Mouse (Mus musculus) embryonic fibroblast, embryonic 13.5 days (primary cell): ENCODE results near the gene Nfib. TPM values are rescaled to one million over a fixed set of nuclear protein-coding genes. Genes with fewer than 3 reads are reported as not detected.
A peak's percentile ranks its signal among the peaks of the same experiment; 100 is the strongest.

Experiments used
- H3K27ac ChIP-seq: 2 replicates; pipeline ENCODE4 v1.5.1; 2012; ENCODE audit warnings: low read length, control low read depth, inconsistent platforms; ENCODE audit not compliant: insufficient read depth
- H3K4me1 ChIP-seq: 2 replicates; pipeline ENCODE4 v1.6.1; 2011; ENCODE audit warnings: low read length; ENCODE audit not compliant: control insufficient read depth, insufficient read depth
- H3K4me3 ChIP-seq: 2 replicates; pipeline ENCODE4 v1.5.1; 2011; ENCODE audit warnings: mild to moderate bottlenecking, control low read depth, low read length; ENCODE audit not compliant: insufficient read depth
- CTCF ChIP-seq: IDR thresholded peaks from 2 replicates; pipeline ENCODE4 v1.5.1; 2011; ENCODE audit warnings: mild to moderate bottlenecking, control low read depth, low read length, moderate library complexity, borderline replicate concordance; ENCODE audit not compliant: insufficient read depth
- POLR2A ChIP-seq: IDR thresholded peaks from 2 replicates; pipeline ENCODE4 v1.6.1; 2011; ENCODE audit warnings: low read depth, mild to moderate bottlenecking, control low read depth, low read length, moderate library complexity
- polyA plus RNA-seq: library from polyadenylated mRNA; stranded (reverse); fragments of >200 nt; gene quantifications from 2 replicates; pipeline ENCODE4 v1.2.4, GENCODE M21; 2011; ENCODE audit warnings: low read depth; ENCODE audit not compliant: missing spikeins, insufficient read length

The Nfib gene
- polyA plus RNA-seq, 1 experiment = 69.5 TPM

DNA sequence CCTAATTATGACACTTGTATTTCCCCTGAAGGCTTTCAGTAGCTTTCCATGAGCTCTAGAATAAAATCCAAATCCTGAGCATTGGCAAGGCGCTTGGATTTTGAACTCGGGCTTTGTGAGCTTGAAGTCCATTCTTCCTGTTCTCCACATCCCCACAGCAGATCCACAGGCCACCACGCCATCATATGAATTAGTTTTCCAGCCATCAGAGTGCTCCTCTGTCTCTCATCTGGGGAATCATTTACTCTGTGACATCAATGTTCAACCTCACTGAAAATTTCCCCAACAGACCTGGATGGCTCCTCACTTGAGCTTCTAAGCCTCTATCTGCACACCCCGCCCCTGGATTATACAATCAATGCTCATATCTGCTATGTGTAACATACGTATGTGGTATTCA lies 262.1 kb downstream of the Nfib start:
- H3K4me3 ChIP-seq = no peak overlapping the region
- no peak for TF ChIP-seq CTCF
- TF ChIP-seq POLR2A = no peak
- H3K4me1 ChIP-seq = peaks cover 14% of the 10 kb centered on the region
- H3K27ac ChIP-seq = peak overlapping the region; percentile 88

DNA sequence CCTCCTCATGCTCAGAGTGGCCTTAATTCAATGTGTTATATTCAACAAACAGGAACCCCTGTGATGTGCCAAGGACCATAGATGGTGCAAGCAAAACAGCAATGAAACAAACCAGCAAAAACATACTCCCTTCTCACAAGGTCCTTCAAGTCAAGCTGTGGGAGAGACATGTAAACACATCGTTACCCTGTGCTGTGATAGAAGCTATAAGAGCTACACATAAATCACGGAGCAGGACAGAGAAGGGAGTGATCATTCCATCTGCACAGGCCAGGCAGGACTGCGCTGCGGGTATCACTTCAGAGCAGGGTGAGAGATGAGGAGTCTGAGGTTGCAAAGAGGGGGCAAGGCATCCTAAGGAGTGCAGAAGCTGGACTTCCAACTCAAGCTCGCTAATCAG lies 262.5 kb downstream of the Nfib start:
- H3K4me1 ChIP-seq = peaks cover 17% of the 10 kb centered on the region
- peak overlapping the region; percentile 88; the same call in 1 of the 2 replicates for H3K27ac ChIP-seq
- no peak overlapping the region for H3K4me3 ChIP-seq
- TF ChIP-seq CTCF = no peak
- no peak for TF ChIP-seq POLR2A

DNA sequence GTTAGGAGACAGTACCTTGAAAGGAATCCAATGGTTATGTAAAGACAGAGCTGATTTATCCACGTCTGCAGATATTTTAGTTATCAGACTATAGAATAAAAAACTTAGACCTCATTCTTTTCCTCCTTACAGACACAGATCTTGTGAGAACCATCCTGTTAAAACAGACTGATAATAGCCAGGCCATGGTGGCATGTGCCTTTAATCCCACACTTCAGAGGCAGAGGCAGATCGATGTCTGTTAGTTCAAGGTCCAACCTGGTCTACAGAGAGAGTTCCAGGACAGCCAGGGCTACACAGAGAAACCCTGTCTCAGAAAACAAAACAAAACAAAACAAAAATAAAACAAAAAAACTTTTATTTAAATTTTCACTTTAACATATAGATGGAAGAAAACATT lies 264.9 kb downstream of the Nfib start:
- H3K4me1 ChIP-seq = peaks cover 19% of the 10 kb centered on the region
- no peak overlapping the region for H3K4me3 ChIP-seq
- TF ChIP-seq POLR2A (no peak), CTCF (no peak)
- no peak overlapping the region for H3K27ac ChIP-seq

DNA sequence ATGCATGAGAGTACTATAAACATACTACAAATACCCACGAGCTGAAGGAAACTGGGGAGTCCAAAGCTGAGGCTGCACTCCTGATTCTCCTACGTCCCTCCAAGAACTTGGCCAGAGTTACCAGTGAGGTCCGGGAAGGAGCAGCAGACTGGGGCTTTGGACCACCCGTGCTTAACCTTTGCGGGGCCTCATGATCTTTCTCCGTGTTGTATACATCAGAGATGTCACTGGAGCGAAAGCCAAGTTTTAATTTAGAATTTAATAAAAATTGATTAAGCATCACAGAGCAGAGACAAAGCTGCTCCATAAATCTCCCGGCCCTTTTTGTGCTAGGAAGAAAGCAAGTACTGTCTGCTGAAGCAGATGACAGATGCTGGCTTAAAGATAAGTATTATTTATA lies 265.7 kb downstream of the Nfib start:
- peaks cover 25% of the 10 kb centered on the region for H3K4me1 ChIP-seq
- H3K27ac ChIP-seq = no peak overlapping the region
- TF ChIP-seq POLR2A = no peak
- no peak for TF ChIP-seq CTCF
- no peak overlapping the region for H3K4me3 ChIP-seq

DNA sequence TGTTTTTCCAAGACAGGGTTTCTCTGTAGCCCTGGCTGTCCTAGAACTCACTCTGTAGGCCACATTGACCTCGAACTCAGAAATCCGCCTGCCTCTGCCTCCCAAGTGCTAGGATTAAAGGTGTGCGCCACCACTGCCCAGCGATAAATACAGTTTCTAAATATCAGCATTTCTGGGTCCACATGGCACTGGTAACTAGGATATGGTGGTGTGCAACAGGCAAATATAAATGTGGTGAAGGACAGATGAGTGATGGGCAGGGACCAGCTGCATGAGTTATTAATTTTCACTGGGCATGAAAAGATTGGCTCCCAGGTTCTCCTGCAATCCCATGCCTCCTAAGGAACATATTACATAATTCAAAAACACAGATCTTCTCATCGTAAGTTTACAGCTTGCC lies 266.9 kb downstream of the Nfib start:
- Histone ChIP-seq H3K27ac (no peak overlapping the region), H3K4me3 (no peak overlapping the region), H3K4me1 (peaks cover 25% of the 10 kb centered on the region)
- no peak for TF ChIP-seq POLR2A
- no peak for TF ChIP-seq CTCF

DNA sequence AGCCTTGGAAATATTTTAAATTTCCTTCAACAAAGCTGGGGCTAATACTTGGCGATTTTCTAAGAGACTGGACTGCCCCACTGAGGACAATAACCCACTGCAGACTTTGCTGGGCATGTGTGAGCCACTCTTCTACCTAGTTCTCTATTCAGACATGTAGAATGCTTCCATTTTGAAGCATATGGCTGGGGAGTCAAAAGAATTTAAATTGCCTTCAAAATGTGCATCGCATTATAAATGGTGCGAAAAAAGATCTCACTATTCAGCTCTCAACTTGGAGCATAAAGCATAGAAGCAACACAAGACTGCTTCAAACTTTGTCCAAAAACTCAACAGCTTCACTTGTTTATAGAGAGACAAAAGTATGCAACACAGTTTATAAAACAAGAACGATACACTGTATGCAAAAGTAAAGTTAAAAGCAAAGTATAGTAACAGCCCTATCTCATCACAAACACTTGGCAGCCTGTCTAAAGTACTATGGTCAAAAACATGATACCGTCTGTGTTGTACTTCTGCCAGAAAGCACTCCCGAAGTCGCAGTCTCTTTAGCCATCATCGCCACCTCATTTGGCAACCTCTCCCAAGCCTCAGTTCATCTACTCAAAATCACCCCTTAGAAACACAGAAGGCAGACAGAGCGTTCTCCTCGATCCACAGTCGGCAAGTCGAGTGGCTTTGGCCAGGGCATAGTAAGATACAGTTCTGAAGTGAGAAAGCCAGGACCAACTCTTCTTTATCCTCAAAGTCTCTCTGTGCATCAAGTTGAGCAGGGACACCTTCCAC lies 267.8 kb downstream of the Nfib start:
- peaks cover 19% of the 10 kb centered on the region for H3K4me1 ChIP-seq
- TF ChIP-seq CTCF (no peak), POLR2A (no peak)
- no peak overlapping the region for H3K4me3 ChIP-seq
- H3K27ac ChIP-seq = no peak overlapping the region

DNA sequence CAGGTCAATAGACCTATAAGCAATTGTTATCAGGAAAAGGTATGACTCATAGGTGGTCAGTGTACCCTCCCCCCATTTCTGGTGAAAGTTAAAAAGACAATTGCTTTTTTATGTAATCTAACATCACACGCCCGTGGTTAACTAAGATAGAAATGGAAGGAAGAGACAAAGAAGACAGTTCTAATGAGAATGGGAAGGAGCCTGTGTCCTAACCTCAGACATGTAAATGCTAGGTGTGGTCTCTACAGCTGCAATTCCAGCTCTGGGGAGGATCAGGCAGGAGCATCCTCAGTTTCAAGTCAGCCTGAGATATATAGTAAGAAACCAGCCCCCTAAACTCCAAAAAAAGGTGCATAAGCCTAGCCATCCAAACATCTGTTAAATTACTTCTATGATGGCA lies 268.9 kb downstream of the Nfib start:
- H3K4me1 ChIP-seq = peaks cover 17% of the 10 kb centered on the region
- no peak for TF ChIP-seq POLR2A
- H3K27ac ChIP-seq = no peak overlapping the region
- no peak overlapping the region for H3K4me3 ChIP-seq

DNA sequence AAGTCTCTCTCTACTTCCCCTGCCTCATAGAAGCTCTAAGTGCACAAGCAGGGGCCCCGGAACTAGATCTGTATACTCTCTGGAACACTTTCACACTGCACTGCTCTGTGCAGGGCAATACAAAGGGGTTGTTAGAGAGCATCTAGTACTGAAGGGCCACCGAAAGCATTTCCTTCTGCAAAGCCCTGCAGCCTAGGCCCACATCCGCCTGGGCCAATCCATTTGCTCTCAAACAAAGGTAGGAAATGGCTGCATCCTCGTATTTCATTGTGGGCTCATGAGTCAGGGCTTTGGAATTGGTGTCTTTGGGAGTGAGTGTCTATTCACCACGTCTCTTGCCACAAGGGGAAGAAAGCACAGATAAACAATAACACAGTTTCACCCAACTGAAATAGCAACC lies 269.8 kb downstream of the Nfib start:
- H3K27ac ChIP-seq = no peak overlapping the region
- TF ChIP-seq CTCF (no peak), POLR2A (no peak)
- peaks cover 17% of the 10 kb centered on the region for H3K4me1 ChIP-seq
- no peak overlapping the region for H3K4me3 ChIP-seq

DNA sequence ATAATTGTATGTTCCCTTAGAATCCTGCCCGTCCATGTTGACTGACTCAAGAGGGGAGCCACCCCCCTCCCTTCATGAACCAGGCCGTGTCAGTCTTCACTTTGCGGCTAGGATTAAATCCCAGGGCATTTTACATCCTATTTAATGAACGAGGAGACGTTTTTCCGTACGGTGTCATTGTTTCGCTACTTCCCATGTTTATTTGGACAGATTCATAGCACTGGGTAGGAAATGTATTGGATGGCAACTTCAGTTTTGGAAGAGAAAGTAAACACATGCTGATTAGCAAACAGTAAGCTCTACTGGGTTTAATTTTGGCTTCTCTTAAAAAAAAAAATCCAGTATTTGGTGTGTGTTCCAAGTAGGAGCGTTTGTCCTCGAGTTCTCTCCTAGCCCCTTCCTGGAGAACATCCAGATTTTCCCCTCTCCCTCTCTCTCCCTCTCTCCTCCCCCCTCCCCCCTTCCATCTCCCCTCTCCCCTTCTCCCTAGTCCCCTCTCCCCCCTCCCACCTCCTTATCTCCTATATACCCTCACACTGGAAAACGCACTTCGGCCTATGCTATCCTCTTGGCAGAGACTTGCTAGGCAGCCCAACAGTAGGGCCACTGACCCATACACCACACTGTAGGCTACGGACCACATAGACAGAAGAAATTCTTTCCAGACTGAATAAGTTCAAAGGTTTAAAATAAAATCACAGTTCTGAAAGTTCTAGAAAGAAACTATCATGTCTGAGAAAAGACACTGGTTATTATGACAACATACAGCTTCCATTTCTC lies 271.4 kb downstream of the Nfib start:
- no peak for TF ChIP-seq CTCF
- no peak for TF ChIP-seq POLR2A
- Histone ChIP-seq H3K4me3 (no peak overlapping the region), H3K4me1 (peaks cover 17% of the 10 kb centered on the region), H3K27ac (no peak overlapping the region)

DNA sequence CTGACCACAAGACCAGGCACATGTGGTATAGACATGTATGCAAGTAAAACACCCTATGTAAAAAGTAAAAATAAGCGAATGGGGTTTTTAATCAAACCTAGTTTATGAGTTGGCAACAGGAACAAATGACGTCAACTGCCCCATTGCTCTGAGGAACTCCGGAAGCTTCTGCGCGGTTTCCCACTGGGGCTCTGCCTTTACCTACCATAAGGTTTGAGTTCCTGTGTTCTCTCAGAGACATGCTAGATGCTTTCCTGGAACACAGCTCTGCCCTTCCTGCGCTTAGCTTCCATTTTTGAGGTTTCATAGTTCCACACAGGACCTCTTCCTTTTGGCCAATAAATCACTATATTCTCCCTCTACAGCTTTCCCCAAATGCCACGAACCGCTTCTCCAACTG lies 273.7 kb downstream of the Nfib start:
- TF ChIP-seq CTCF (no peak), POLR2A (no peak)
- no peak overlapping the region for H3K4me3 ChIP-seq
- peaks cover 15% of the 10 kb centered on the region for H3K4me1 ChIP-seq
- H3K27ac ChIP-seq = no peak overlapping the region
